Mouse (Mus musculus) lung, embryonic 15.5 days (tissue): ENCODE measurements at regions not wholly inside any gene's neighbourhood (a gene's known extent, or its start where the extent isn't known, plus 50 kb on each side); places are given as distances from the start of the nearest gene placed in this dataset.

Source experiments
- ATAC-seq: fragments of 200-750 bp; cut with Nextera tagmentation; 2 replicates; pipeline ENCODE4 v1.8.0; 2017; ENCODE audit warnings: moderate number of reproducible peaks, borderline replicate concordance; ENCODE audit not compliant: low FRiP score, low TSS enrichment; ENCODE audit errors: extremely low read depth
- H3K27ac ChIP-seq: fragments of 300-500 bp; sonication (generic); 2 replicates; pipeline ENCODE4 v1.5.1; 2015; ENCODE audit warnings: moderate library complexity, mild to moderate bottlenecking, inconsistent platforms
- H3K27me3 ChIP-seq: fragments of 300-500 bp; sonication (generic); 2 replicates; pipeline ENCODE4 v1.6.1; 2015; ENCODE audit warnings: inconsistent platforms
- H3K36me3 ChIP-seq: fragments of 300-500 bp; sonication (generic); 2 replicates; pipeline ENCODE4 v1.6.1; 2015; ENCODE audit warnings: inconsistent platforms
- H3K4me1 ChIP-seq: fragments of 300-500 bp; sonication (generic); 2 replicates; pipeline ENCODE4 v1.6.1; 2015; ENCODE audit warnings: inconsistent platforms
- H3K4me2 ChIP-seq: fragments of 300-500 bp; sonication (generic); 2 replicates; pipeline ENCODE4 v1.6.1; 2015; ENCODE audit warnings: inconsistent platforms, mild to moderate bottlenecking, moderate library complexity
- H3K4me3 ChIP-seq: fragments of 300-500 bp; sonication (generic); 2 replicates; pipeline ENCODE4 v1.5.1; 2015; ENCODE audit warnings: mild to moderate bottlenecking, inconsistent platforms
- H3K9ac ChIP-seq: fragments of 300-500 bp; sonication (generic); 2 replicates; pipeline ENCODE4 v1.6.1; 2015; ENCODE audit warnings: inconsistent platforms
- H3K9me3 ChIP-seq: fragments of 300-500 bp; sonication (generic); 2 replicates; pipeline ENCODE4 v1.6.1; 2016; ENCODE audit warnings: inconsistent platforms
- WGBS: fragments of 180-500 bp; shearing (Covaris S2); methylation state at CpG from one replicate; pipeline ENCODE4 v1.1.7; 2015; 5-methylcytosine and 5-hydroxymethylcytosine counted together

DNA sequence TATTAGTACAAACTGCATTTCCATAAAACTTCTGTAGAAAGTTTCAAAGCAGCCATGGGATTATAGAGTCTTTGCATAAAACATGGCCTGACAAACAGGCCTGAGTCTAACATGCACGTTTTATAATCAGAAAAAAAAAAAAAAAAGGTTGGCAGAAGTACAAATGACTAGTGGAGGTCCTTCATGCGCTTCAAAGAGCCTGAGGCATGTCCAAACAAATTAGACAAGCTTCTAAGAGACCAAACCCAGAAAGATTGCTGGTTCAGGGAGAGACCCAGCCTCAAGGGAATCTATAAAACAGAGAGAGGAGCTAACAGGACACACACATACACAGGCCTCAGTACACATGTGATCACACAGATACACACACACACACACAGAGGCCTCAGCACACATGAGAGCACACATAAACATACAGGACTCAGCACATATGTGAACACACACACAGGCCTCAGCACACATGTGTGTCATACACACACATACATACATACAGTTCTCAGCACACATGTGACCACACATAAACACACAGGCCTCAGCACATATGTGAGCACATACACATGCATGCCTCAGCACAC is 57.0 kb upstream of the Gnaq start:
- 18% methylated on average over 2 of the region's 2 CpGs for WGBS
- no peak overlapping the region for H3K4me2 ChIP-seq
- no peaks in the 10 kb centered on the region for H3K36me3 ChIP-seq
- no peak for ATAC-seq
- H3K9me3 ChIP-seq, result no peaks in the 10 kb centered on the region
- no peaks in the 10 kb centered on the region for H3K27me3 ChIP-seq
- H3K9ac ChIP-seq, result no peak overlapping the region
- no peaks in the 10 kb centered on the region for H3K4me1 ChIP-seq
- H3K27ac ChIP-seq, result no peak overlapping the region
- no peak overlapping the region for H3K4me3 ChIP-seq

DNA sequence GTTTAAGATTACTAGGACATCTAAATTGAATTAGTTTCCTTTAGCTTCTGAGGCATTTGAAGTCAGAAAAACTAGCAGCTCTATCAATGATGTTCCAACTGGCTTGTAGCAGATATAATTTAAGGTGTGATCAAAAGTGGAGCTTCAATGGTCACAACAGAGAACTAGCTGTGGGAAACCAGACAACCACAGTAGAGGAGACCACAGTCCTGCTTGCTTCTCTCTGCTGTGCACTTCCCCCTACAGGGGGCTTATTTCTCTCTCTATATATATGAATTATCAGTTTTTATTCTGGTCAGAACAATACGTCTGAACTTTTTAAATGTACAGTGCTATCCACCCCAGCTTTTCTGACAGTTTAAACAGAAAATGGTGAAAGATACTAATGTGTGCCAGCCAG is 57.6 kb upstream of the Gnaq start:
- Histone ChIP-seq H3K4me3 (no peak overlapping the region), H3K9me3 (no peaks in the 10 kb centered on the region), H3K9ac (no peak overlapping the region), H3K4me2 (no peak overlapping the region), H3K27ac (no peak overlapping the region), H3K36me3 (no peaks in the 10 kb centered on the region), H3K4me1 (no peaks in the 10 kb centered on the region), H3K27me3 (no peaks in the 10 kb centered on the region)
- 68% methylated on average over 1 of the region's 1 CpGs for WGBS
- ATAC-seq, result no peak

DNA sequence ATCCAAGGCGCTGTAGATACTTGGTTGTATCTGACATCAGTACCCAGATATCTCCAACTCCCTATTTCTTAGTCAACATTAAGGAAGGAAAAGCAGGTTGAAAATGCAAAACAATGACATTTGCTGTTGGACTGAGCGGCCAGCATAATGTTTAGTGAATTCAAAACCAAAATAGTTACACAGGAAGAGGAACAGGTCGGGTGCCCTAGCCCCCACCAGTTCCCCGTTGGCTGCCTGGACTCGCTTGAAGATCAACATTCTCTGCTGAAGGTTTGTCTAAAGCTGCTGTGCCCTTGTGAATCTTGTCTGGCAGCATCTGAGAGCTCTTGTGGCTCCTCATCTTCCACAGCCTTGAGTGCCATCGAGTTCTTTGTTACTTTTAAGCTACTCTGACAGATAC is 65.3 kb upstream of the Gnaq start:
- ATAC-seq, result no peak
- Histone ChIP-seq H3K4me1 (peaks cover 14% of the 10 kb centered on the region), H3K4me2 (no peak overlapping the region), H3K27me3 (no peaks in the 10 kb centered on the region), H3K36me3 (no peaks in the 10 kb centered on the region), H3K9ac (no peak overlapping the region), H3K9me3 (no peaks in the 10 kb centered on the region), H3K27ac (no peak overlapping the region), H3K4me3 (no peak overlapping the region)
- 62% methylated on average over 6 of the region's 6 CpGs for WGBS

DNA sequence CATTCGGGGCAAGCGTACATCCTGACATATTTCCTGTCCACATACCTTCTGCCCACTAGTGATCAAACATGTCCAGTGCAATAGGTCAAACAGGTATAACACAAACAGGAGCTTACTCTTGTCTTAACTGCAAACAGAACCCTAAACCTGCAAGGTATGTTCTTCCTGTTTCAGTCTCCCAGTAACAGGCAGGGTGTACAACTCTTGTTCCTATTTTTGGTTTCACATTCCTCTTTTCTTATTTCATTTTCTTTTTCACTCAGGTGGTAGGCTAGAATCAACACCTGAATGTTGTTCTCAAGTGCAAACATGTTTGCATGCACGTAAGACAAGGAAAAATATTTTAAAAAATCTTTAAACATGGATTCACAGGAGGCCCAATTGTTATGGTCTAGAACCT is 67.7 kb upstream of the Gnaq start:
- Histone ChIP-seq H3K9ac (no peak overlapping the region), H3K4me2 (no peak overlapping the region), H3K4me1 (peaks cover 14% of the 10 kb centered on the region), H3K9me3 (no peaks in the 10 kb centered on the region), H3K4me3 (no peak overlapping the region), H3K36me3 (no peaks in the 10 kb centered on the region), H3K27ac (no peak overlapping the region), H3K27me3 (no peaks in the 10 kb centered on the region)
- 84% methylated on average over 3 of the region's 3 CpGs for WGBS
- ATAC-seq, result no peak

DNA sequence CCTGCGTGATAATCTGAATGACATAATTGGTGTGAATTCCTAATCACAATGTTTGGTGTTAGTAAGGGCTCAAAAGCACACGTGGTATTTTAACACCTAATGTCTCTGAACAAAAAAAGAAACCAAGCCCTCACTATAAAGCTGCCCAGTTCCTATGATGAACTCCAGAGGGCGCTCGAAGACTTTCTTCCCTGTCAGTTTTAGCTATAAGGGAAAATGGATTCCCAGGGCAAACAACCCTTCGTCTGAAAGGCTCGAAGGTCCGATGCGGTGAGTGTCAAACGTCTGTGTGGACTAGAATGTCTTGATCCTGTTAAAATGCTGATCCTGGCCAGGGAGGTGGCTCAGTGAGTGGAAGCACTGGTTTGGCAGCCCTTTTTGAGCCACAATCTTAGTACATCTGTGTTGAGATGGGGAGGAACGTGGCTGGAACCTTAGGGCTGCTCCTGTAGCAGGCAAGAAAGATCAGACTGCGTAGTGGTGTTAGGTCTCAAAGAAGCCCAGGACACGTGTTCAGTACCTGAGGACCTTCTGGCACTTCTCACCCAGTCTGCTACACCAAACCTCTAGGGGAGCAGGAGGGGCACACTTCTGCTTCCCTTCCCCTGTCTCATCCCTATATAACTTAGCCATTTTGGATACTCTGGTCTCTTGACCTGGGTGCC is 68.6 kb upstream of the Gnaq start:
- Histone ChIP-seq H3K9me3 (no peaks in the 10 kb centered on the region), H3K9ac (peak overlapping the region; percentile 40), H3K4me2 (peak overlapping the region; percentile 62), H3K27ac (no peak overlapping the region), H3K4me3 (peak overlapping the region; percentile 19), H3K36me3 (no peaks in the 10 kb centered on the region), H3K27me3 (no peaks in the 10 kb centered on the region), H3K4me1 (peaks cover 14% of the 10 kb centered on the region)
- 6% methylated on average over 12 of the region's 12 CpGs for WGBS
- ATAC-seq, result no peak; the same call in 1 of the 2 replicates

DNA sequence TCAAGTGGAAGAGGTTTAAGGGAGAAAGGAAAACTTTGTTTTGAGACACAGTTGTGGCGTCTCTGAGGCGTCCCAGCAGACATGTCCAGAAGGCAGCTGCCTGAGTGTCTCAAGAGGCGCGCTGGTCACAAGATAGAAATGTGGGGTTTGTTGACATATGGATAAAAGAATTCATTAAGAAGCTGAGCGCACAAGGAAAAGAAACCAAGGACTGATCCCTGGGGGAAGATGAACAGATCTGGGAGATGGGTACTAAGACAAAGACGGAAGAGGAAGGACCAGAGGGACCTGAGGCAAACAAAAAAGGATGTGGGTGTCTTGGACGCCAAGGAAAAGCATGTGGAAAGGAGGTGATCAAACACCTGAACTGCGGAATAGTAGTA is 69.1 kb upstream of the Gnaq start:
- peak overlapping the region; percentile 62 for H3K4me2 ChIP-seq
- peaks cover 14% of the 10 kb centered on the region for H3K4me1 ChIP-seq
- no peak overlapping the region for H3K9ac ChIP-seq
- no peaks in the 10 kb centered on the region for H3K36me3 ChIP-seq
- no peaks in the 10 kb centered on the region for H3K27me3 ChIP-seq
- H3K27ac ChIP-seq, result no peak overlapping the region
- peak overlapping the region; percentile 19 for H3K4me3 ChIP-seq
- ATAC-seq, result no peak
- 16% methylated on average over 8 of the region's 8 CpGs for WGBS
- H3K9me3 ChIP-seq, result no peaks in the 10 kb centered on the region

DNA sequence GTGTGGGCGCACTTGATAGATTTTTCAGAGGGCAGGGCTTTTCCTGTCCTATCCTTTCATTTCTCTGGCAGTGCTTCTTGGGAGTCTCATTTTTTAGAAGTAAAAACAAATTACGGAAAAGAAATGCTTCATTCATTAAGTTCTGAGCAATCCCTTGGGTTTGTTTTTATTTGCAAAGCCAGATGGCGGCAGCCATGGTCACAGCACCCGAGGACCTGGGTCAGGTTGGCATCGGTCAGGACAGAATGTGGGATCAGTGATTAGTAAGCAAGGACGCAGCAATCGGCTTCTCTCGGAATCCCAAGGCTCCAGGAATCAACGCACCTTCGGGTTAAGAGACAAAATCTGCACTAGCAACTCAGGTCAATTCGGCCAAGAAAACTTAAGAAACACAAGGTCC is 70.8 kb upstream of the Gnaq start:
- Histone ChIP-seq H3K27me3 (no peaks in the 10 kb centered on the region), H3K9ac (no peak overlapping the region), H3K4me1 (peaks cover 14% of the 10 kb centered on the region), H3K36me3 (no peaks in the 10 kb centered on the region), H3K4me2 (peak overlapping the region; percentile 26), H3K4me3 (no peak overlapping the region), H3K9me3 (no peaks in the 10 kb centered on the region), H3K27ac (no peak overlapping the region)
- no peak for ATAC-seq
- WGBS, result 60% methylated on average over 11 of the region's 11 CpGs

DNA sequence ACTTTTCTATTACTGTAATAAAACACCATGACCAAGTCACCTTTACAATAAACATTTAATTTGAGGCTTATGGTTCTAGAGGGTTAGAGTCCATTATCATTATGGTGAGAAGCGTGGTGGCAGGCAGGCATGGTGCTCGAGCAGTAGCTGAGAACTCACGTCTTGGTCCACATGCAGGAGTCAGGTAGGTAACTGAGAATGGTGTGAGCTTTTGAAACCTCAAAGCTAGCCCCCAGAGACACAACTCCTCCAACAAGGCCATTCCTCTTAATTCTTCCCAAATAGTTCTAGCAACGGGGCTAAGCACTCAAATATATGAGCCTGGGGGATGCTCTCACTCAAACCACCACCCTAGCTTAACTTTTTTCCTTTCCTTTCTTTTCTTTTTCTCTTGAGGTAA is 73.6 kb upstream of the Gnaq start:
- Histone ChIP-seq H3K36me3 (no peaks in the 10 kb centered on the region), H3K4me1 (peaks cover 6% of the 10 kb centered on the region), H3K9me3 (no peaks in the 10 kb centered on the region), H3K27me3 (no peaks in the 10 kb centered on the region), H3K9ac (no peak overlapping the region), H3K27ac (no peak overlapping the region), H3K4me3 (no peak overlapping the region), H3K4me2 (no peak overlapping the region)
- 86% methylated on average over 4 of the region's 4 CpGs for WGBS
- ATAC-seq, result no peak

DNA sequence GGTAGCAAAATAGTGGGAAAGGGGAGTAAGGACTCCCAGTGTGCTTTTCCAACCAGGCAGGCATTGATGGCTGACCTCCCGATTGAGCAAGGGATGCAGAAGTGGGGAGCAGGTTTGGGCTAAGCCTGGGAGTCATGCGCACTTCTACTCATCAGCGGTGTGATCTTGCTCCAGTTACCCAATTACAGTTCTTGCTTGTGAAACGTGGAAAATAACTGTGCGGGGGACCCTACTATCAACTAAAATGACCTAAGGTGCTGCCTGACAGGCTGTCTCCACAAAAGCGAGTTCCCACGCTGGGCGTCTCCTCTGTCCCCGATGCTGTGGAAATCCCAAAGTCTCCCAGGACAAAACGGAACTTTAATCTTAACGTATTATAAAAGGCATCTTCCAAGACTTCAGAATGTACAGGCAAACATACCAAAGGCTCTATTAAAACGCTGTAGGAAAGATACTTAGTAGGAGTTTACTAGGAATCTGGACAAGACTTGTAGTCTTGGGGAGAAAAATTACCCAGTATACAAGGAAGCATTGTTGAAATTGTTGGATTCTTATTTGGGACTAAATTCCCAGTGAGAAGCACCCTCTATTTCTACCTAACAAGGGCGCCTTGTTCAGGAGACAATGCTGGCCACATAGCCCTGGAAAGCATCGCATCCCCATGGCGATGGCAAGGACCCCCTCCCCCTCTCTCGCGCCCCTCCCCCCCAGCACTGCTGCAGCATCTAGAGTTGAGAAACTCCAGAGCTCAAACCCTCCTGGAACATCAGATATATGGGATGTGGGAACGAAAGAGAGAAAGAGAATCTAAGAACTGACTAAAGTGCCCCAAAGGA is 65.6 kb upstream of the Cep78 start:
- Histone ChIP-seq H3K36me3 (no peaks in the 10 kb centered on the region), H3K9me3 (no peaks in the 10 kb centered on the region), H3K27ac (no peak overlapping the region), H3K9ac (0 out of 2 replicates have a peak overlapping the region, but pooled peaks have one; percentile 14), H3K4me3 (peak overlapping the region; percentile 39), H3K4me1 (0 out of 2 replicates have a peak, but pooled peaks cover 4% of the 10 kb centered on the region), H3K4me2 (peak overlapping the region; percentile 76), H3K27me3 (no peaks in the 10 kb centered on the region)
- 16% methylated on average over 18 of the region's 18 CpGs for WGBS
- no peak for ATAC-seq

DNA sequence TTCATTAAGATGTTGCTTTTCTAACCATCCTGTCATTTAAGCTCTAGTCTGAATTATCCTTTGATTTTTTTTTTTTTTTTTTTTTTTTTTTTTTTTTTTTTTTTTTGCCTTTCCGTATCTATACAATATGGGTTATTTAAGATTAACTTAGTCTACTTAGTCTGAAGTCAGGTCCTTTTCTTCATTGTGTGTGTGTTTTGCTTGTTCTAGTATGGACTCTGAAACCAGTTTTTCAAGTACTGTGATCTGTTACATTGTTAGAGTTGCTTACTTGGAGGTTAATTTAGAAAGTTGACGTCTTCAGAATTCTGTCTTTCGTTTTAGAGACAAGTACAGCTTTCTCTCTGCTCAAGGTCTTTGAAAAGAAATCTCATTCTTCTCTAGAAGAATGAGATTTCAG is 64.9 kb upstream of the Cep78 start:
- Histone ChIP-seq H3K4me3 (peak overlapping the region; percentile 39), H3K36me3 (no peaks in the 10 kb centered on the region), H3K27ac (no peak overlapping the region), H3K9ac (no peak overlapping the region), H3K27me3 (no peaks in the 10 kb centered on the region), H3K4me2 (peak overlapping the region; percentile 76), H3K4me1 (0 out of 2 replicates have a peak, but pooled peaks cover 4% of the 10 kb centered on the region), H3K9me3 (no peaks in the 10 kb centered on the region)
- WGBS, result 32% methylated on average over 3 of the region's 3 CpGs
- ATAC-seq, result no peak

DNA sequence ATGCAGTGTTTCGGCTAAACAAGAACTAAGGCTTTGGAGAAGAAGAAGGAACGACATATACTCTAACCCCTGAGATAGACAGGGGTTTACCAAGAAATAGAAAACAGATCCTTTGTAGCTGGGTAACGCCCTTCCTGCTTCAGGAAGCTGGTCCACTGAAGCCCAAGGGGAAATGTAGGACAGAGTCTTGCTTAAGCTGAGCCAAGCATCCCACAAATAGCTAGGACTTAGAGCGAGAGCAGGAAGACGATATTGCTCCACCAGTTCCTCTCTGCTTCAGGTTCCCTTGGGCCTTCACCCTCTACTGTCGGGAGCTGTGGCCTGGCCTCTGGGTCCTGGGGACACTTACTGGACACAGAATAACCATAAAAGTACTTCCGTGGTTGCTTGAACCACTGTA is 62.2 kb upstream of the Cep78 start:
- no peak for ATAC-seq
- Histone ChIP-seq H3K27ac (no peak overlapping the region), H3K4me1 (0 out of 2 replicates have a peak, but pooled peaks cover 4% of the 10 kb centered on the region), H3K4me2 (no peak overlapping the region), H3K36me3 (no peaks in the 10 kb centered on the region), H3K4me3 (no peak overlapping the region), H3K9me3 (no peaks in the 10 kb centered on the region), H3K27me3 (no peaks in the 10 kb centered on the region), H3K9ac (no peak overlapping the region)
- 75% methylated on average over 7 of the region's 7 CpGs for WGBS

DNA sequence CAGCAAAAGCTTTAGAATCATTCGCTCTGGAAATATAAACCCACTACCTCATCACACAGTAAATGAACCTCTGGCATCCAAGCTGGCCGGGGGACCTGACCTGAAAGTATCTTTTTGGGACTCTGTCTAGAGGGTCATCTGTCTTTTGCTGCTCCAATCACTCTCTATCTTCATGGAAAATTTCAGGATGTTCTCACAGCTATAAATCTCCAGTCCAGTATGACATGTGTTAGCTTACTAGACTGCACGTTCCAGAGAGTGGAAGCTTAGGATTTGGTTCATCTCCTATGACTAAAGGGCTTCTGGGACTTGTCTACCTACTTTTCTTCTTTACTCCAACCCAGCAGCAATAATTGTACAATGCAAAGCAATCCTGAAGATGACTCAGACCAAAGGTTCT is 60.5 kb upstream of the Cep78 start:
- Histone ChIP-seq H3K27me3 (no peaks in the 10 kb centered on the region), H3K36me3 (no peaks in the 10 kb centered on the region), H3K4me2 (no peak overlapping the region), H3K27ac (no peak overlapping the region), H3K4me1 (no peaks in the 10 kb centered on the region), H3K4me3 (no peak overlapping the region), H3K9ac (no peak overlapping the region), H3K9me3 (no peaks in the 10 kb centered on the region)
- no peak for ATAC-seq
- WGBS, result 62% methylated on average over 3 of the region's 3 CpGs
